Mouse (Mus musculus) E14TG2a.4 (cell line): ENCODE results near the gene Sgpp2.

ENCODE experiments used
- CTCF ChIP-seq: conservative IDR thresholded peaks from 2 replicates; pipeline ENCODE4 v1.5.1; 2014; ENCODE audit warnings: low read length
- POU5F1 ChIP-seq: IDR thresholded peaks from 2 replicates; pipeline ENCODE4 v1.6.1; 2014; ENCODE audit warnings: low read length, borderline replicate concordance

GRCm38 (mm10) chr1:78422576-78422975 is 112.4 kb downstream of the Sgpp2 start:
- TF ChIP-seq CTCF (no peak), POU5F1 (no peak)
